Mouse (Mus musculus) midbrain, embryonic 13.5 days (tissue): ENCODE results near the gene Fgf13. TPM values are rescaled to one million over a fixed set of nuclear protein-coding genes. Genes with fewer than 3 reads are reported as not detected.

Experiments used
- ATAC-seq: fragments of 200-750 bp; cut with Nextera tagmentation; 2 replicates; pipeline ENCODE4 v1.8.0; 2017; ENCODE audit warnings: mild to moderate bottlenecking, moderate TSS enrichment, moderate library complexity
- H3K27ac ChIP-seq: fragments of 300-500 bp; sonication (generic); 2 replicates; pipeline ENCODE4 v1.5.1; 2015; ENCODE audit warnings: inconsistent platforms, mild to moderate bottlenecking, moderate library complexity
- H3K27me3 ChIP-seq: fragments of 300-500 bp; sonication (generic); 2 replicates; pipeline ENCODE4 v1.6.1; 2015; ENCODE audit warnings: mild to moderate bottlenecking, inconsistent platforms
- H3K36me3 ChIP-seq: fragments of 300-500 bp; sonication (generic); 2 replicates; pipeline ENCODE4 v1.6.1; 2015; ENCODE audit warnings: mild to moderate bottlenecking, inconsistent platforms
- H3K4me1 ChIP-seq: fragments of 300-500 bp; sonication (generic); replicated peaks from 2 replicates; pipeline ENCODE4 v1.6.1; 2015; ENCODE audit warnings: inconsistent platforms
- H3K4me2 ChIP-seq: fragments of 300-500 bp; sonication (generic); replicated peaks from 2 replicates; pipeline ENCODE4 v1.6.1; 2015; ENCODE audit warnings: moderate library complexity, mild to moderate bottlenecking, inconsistent platforms
- H3K4me3 ChIP-seq: fragments of 300-500 bp; sonication (generic); replicated peaks from 2 replicates; pipeline ENCODE4 v1.5.1; 2015; ENCODE audit warnings: mild to moderate bottlenecking, inconsistent platforms
- H3K9ac ChIP-seq: fragments of 300-500 bp; sonication (generic); replicated peaks from 2 replicates; pipeline ENCODE4 v1.6.1; 2015; ENCODE audit warnings: mild to moderate bottlenecking, inconsistent platforms
- H3K9me3 ChIP-seq: fragments of 300-500 bp; sonication (generic); 2 replicates; pipeline ENCODE4 v1.6.1; 2016; ENCODE audit warnings: mild to moderate bottlenecking, inconsistent platforms
- WGBS: fragments of 180-500 bp; shearing (Covaris S2); methylation state at CpG from one replicate; pipeline ENCODE4 v1.1.7; 2015; 5-methylcytosine and 5-hydroxymethylcytosine counted together
- polyA plus RNA-seq: library from polyadenylated mRNA; unstranded; fragments of >200 nt; fragmentation: Nextera tagmentation; extraction: Ambion mirVana; gene quantifications from 2 replicates; pipeline ENCODE4 v1.2.1, GENCODE M21; 2015

Fgf13 gene
- polyA plus RNA-seq, 1 experiment from 2014 or later: 93.7 TPM

- 50% methylated on average over 2 of the region's 2 CpGs for WGBS
- no peak overlapping the region for H3K4me3 ChIP-seq
- H3K27me3 ChIP-seq: no peaks in the 10 kb centered on the region
- no peaks in the 10 kb centered on the region for H3K9me3 ChIP-seq
- H3K4me2 ChIP-seq: no peak overlapping the region
- no peaks in the 10 kb centered on the region for H3K4me1 ChIP-seq
- no peak for ATAC-seq
- no peaks in the 10 kb centered on the region for H3K36me3 ChIP-seq
- no peak overlapping the region for H3K9ac ChIP-seq
- no peak overlapping the region for H3K27ac ChIP-seq
Measured at GRCm38 (mm10) chrX:59402596-59403285, 165.1 kb downstream of the Fgf13 start.

- H3K27me3 ChIP-seq: no peaks in the 10 kb centered on the region
- no peak overlapping the region for H3K4me3 ChIP-seq
- H3K27ac ChIP-seq: no peak overlapping the region
- WGBS: 75% methylated on average over 3 of the region's 3 CpGs
- H3K4me1 ChIP-seq: no peaks in the 10 kb centered on the region
- no peaks in the 10 kb centered on the region for H3K9me3 ChIP-seq
- no peaks in the 10 kb centered on the region for H3K36me3 ChIP-seq
- no peak overlapping the region for H3K4me2 ChIP-seq
- H3K9ac ChIP-seq: no peak overlapping the region
- no peak for ATAC-seq
Measured at GRCm38 (mm10) chrX:59290916-59291411, 276.9 kb downstream of the Fgf13 start.

GRCm38 (mm10) chrX:59251576-59251975 lies 316.3 kb downstream of the Fgf13 start:
- Histone ChIP-seq H3K4me1 (no peaks in the 10 kb centered on the region), H3K27me3 (no peaks in the 10 kb centered on the region), H3K4me3 (no peak overlapping the region), H3K4me2 (no peak overlapping the region), H3K27ac (no peak overlapping the region), H3K9ac (no peak overlapping the region), H3K9me3 (no peaks in the 10 kb centered on the region), H3K36me3 (no peaks in the 10 kb centered on the region)
- no peak for ATAC-seq

- no peaks in the 10 kb centered on the region for H3K9me3 ChIP-seq
- H3K27me3 ChIP-seq: no peaks in the 10 kb centered on the region
- 82% methylated on average over 3 of the region's 3 CpGs for WGBS
- H3K27ac ChIP-seq: no peak overlapping the region
- ATAC-seq: no peak
- H3K36me3 ChIP-seq: no peaks in the 10 kb centered on the region
- no peak overlapping the region for H3K4me3 ChIP-seq
- H3K4me2 ChIP-seq: no peak overlapping the region
- H3K9ac ChIP-seq: no peak overlapping the region
- H3K4me1 ChIP-seq: no peaks in the 10 kb centered on the region
Measured at GRCm38 (mm10) chrX:59243752-59244151, 324.1 kb downstream of the Fgf13 start.

- H3K36me3 ChIP-seq: no peaks in the 10 kb centered on the region
- H3K9ac ChIP-seq: no peak overlapping the region
- no peaks in the 10 kb centered on the region for H3K4me1 ChIP-seq
- no peak overlapping the region for H3K4me2 ChIP-seq
- WGBS: 92% methylated on average over 3 of the region's 3 CpGs
- ATAC-seq: no peak
- H3K4me3 ChIP-seq: no peak overlapping the region
- H3K27ac ChIP-seq: no peak overlapping the region
- H3K27me3 ChIP-seq: no peaks in the 10 kb centered on the region
- H3K9me3 ChIP-seq: no peaks in the 10 kb centered on the region
Measured at GRCm38 (mm10) chrX:59243176-59243575, 324.7 kb downstream of the Fgf13 start.

GRCm38 (mm10) chrX:59241460-59241747 lies 326.5 kb downstream of the Fgf13 start:
- Histone ChIP-seq H3K27ac (no peak overlapping the region), H3K9me3 (no peaks in the 10 kb centered on the region), H3K4me3 (no peak overlapping the region), H3K4me1 (no peaks in the 10 kb centered on the region), H3K36me3 (no peaks in the 10 kb centered on the region), H3K27me3 (no peaks in the 10 kb centered on the region), H3K9ac (no peak overlapping the region), H3K4me2 (no peak overlapping the region)
- 0 out of 2 replicates have a peak, but pooled peaks have one; percentile 63 for ATAC-seq

- Histone ChIP-seq H3K27ac (no peak overlapping the region), H3K4me1 (no peaks in the 10 kb centered on the region), H3K9ac (no peak overlapping the region), H3K9me3 (no peaks in the 10 kb centered on the region), H3K4me3 (no peak overlapping the region), H3K36me3 (no peaks in the 10 kb centered on the region), H3K27me3 (no peaks in the 10 kb centered on the region), H3K4me2 (no peak overlapping the region)
- no peak for ATAC-seq
- WGBS: 43% methylated on average over 2 of the region's 2 CpGs
Measured at GRCm38 (mm10) chrX:59240683-59241459, 327.0 kb downstream of the Fgf13 start.

- no peaks in the 10 kb centered on the region for H3K4me1 ChIP-seq
- H3K9me3 ChIP-seq: no peaks in the 10 kb centered on the region
- WGBS: 77% methylated on average over 3 of the region's 3 CpGs
- ATAC-seq: no peak
- no peak overlapping the region for H3K9ac ChIP-seq
- H3K27me3 ChIP-seq: no peaks in the 10 kb centered on the region
- no peak overlapping the region for H3K4me2 ChIP-seq
- H3K27ac ChIP-seq: no peak overlapping the region
- no peaks in the 10 kb centered on the region for H3K36me3 ChIP-seq
- no peak overlapping the region for H3K4me3 ChIP-seq
Measured at GRCm38 (mm10) chrX:59220675-59221074, 347.2 kb downstream of the Fgf13 start.

GRCm38 (mm10) chrX:59201146-59201545 lies 366.7 kb downstream of the Fgf13 start:
- Histone ChIP-seq H3K4me2 (no peak overlapping the region), H3K27me3 (no peaks in the 10 kb centered on the region), H3K9me3 (no peaks in the 10 kb centered on the region), H3K9ac (no peak overlapping the region), H3K27ac (no peak overlapping the region), H3K36me3 (no peaks in the 10 kb centered on the region), H3K4me3 (no peak overlapping the region), H3K4me1 (no peaks in the 10 kb centered on the region)
- ATAC-seq: no peak

GRCm38 (mm10) chrX:59194149-59194548 lies 373.7 kb downstream of the Fgf13 start:
- Histone ChIP-seq H3K9ac (no peak overlapping the region), H3K4me2 (no peak overlapping the region), H3K4me3 (no peak overlapping the region), H3K9me3 (no peaks in the 10 kb centered on the region), H3K27me3 (no peaks in the 10 kb centered on the region), H3K36me3 (no peaks in the 10 kb centered on the region), H3K4me1 (no peaks in the 10 kb centered on the region), H3K27ac (no peak overlapping the region)
- WGBS: 78% methylated on average over 4 of the region's 4 CpGs
- no peak for ATAC-seq

- H3K36me3 ChIP-seq: no peaks in the 10 kb centered on the region
- H3K4me1 ChIP-seq: no peaks in the 10 kb centered on the region
- ATAC-seq: no peak
- H3K9ac ChIP-seq: no peak overlapping the region
- no peaks in the 10 kb centered on the region for H3K9me3 ChIP-seq
- H3K4me3 ChIP-seq: no peak overlapping the region
- 78% methylated on average over 4 of the region's 4 CpGs for WGBS
- H3K27ac ChIP-seq: no peak overlapping the region
- no peaks in the 10 kb centered on the region for H3K27me3 ChIP-seq
- H3K4me2 ChIP-seq: no peak overlapping the region
Measured at GRCm38 (mm10) chrX:59186922-59187321, 380.9 kb downstream of the Fgf13 start.

- H3K9me3 ChIP-seq: no peaks in the 10 kb centered on the region
- H3K27ac ChIP-seq: no peak overlapping the region
- WGBS: 45% methylated on average over 4 of the region's 4 CpGs
- no peaks in the 10 kb centered on the region for H3K36me3 ChIP-seq
- no peaks in the 10 kb centered on the region for H3K27me3 ChIP-seq
- H3K9ac ChIP-seq: no peak overlapping the region
- H3K4me1 ChIP-seq: peaks cover 11% of the 10 kb centered on the region; the same call in 1 of the 2 replicates
- H3K4me3 ChIP-seq: no peak overlapping the region
- no peak overlapping the region for H3K4me2 ChIP-seq
- no peak for ATAC-seq
Measured at GRCm38 (mm10) chrX:59182323-59182722, 385.5 kb downstream of the Fgf13 start.
